Mouse (Mus musculus) cortical plate, adult 2 months (tissue): ENCODE results near the gene Sptbn1. TPM values are rescaled to one million over a fixed set of nuclear protein-coding genes. Genes with fewer than 3 reads are reported as not detected.

Experiments
- H3K27ac ChIP-seq: fragments of 200-500 bp; 2 replicates; pipeline ENCODE4 v1.5.1; 2012; ENCODE audit warnings: low read length, control low read depth, inconsistent platforms; ENCODE audit not compliant: insufficient read depth
- H3K4me1 ChIP-seq: fragments of 200-500 bp; 2 replicates; pipeline ENCODE4 v1.6.1; 2011; ENCODE audit warnings: low read length; ENCODE audit not compliant: control insufficient read depth, insufficient read depth
- H3K4me3 ChIP-seq: fragments of 200-500 bp; 2 replicates; pipeline ENCODE4 v1.5.1; 2011; ENCODE audit warnings: mild to moderate bottlenecking, low read length, control low read depth; ENCODE audit not compliant: insufficient read depth
- CTCF ChIP-seq: fragments of 200-500 bp; IDR thresholded peaks from 2 replicates; pipeline ENCODE4 v1.5.1; 2011; ENCODE audit warnings: mild to moderate bottlenecking, control low read depth, low read length; ENCODE audit not compliant: insufficient read depth; ENCODE audit errors: extremely low read depth
- POLR2A ChIP-seq: fragments of 200-500 bp; IDR thresholded peaks from 2 replicates; pipeline ENCODE4 v1.6.1; 2011; ENCODE audit warnings: mild to moderate bottlenecking, low read length, control low read depth; ENCODE audit not compliant: insufficient read depth; ENCODE audit errors: extremely low read depth
- polyA plus RNA-seq: library from polyadenylated mRNA; depleted of rRNA; stranded (reverse); fragments of >200 nt; gene quantifications from 2 replicates; pipeline ENCODE4 v1.2.3, GENCODE M21; 2012

Gene Sptbn1
- polyA plus RNA-seq, 1 experiment = 313 TPM

DNA sequence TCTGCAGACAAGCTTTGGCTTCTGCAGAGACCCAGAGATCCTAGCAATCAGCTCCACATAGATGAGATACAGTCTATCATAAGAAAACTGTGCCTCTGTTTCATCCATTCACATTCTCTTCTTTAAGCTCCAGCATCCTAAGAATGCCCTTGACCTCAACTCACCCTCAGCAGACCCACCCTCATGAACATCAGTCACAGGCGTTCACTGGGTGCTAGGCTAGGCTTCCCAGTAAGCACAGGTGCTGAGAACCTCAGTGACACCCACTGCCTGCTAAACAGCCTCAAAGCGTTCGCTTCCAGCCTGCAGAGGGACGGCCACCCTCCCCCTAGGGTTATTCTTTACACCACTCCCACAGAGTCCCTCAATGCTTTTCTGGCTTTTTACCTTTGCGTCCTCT, 119.1 kb downstream of the Sptbn1 start:
- Histone ChIP-seq H3K27ac (no peak overlapping the region), H3K4me3 (no peak overlapping the region)
- no peak for TF ChIP-seq POLR2A
- TF ChIP-seq CTCF = no peak

DNA sequence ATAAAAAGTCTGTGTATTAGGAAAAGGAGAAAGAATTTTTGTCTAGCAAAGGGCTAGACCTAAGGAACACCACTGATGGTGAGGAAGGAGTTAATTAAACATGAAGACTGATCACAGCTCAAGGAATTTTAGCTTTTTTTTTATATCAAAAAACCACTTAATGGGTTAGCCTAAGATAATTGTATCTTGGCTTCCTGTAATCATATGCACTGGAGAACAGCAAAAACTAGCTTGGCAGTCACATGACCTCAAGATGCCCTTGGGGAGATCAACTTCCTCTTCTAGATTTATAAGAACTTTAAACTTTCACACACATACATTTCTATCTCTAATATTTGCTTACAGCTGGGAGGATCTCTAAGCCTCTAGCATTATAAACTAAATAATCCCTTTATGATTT, 119.6 kb downstream of the Sptbn1 start:
- Histone ChIP-seq H3K4me1 (peaks cover 6% of the 10 kb centered on the region; the same call in 1 of the 2 replicates), H3K27ac (no peak overlapping the region), H3K4me3 (no peak overlapping the region)
- TF ChIP-seq CTCF (no peak), POLR2A (no peak)

More for the DNA sequence above, 119.1 kb downstream of the Sptbn1 start:
- H3K4me1 ChIP-seq = peaks cover 6% of the 10 kb centered on the region; the same call in 1 of the 2 replicates

- Histone ChIP-seq H3K27ac (no peak overlapping the region), H3K4me1 (peaks cover 6% of the 10 kb centered on the region; the same call in 1 of the 2 replicates), H3K4me3 (no peak overlapping the region)
- TF ChIP-seq POLR2A = no peak
- TF ChIP-seq CTCF = no peak
Observed at GRCm38 (mm10) chr11:30147882-30148281, 120.1 kb downstream of the Sptbn1 start.

GRCm38 (mm10) chr11:30143090-30143489, 124.9 kb downstream of the Sptbn1 start:
- no peak for TF ChIP-seq POLR2A
- no peak for TF ChIP-seq CTCF

GRCm38 (mm10) chr11:30139165-30139826, 128.7 kb downstream of the Sptbn1 start:
- H3K4me3 ChIP-seq = no peak overlapping the region
- TF ChIP-seq CTCF (no peak), POLR2A (no peak)
- no peak overlapping the region for H3K27ac ChIP-seq
- no peaks in the 10 kb centered on the region; the same call in 1 of the 2 replicates for H3K4me1 ChIP-seq

More at GRCm38 (mm10) chr11:30143090-30143489, 124.9 kb downstream of the Sptbn1 start:
- no peaks in the 10 kb centered on the region; the same call in 1 of the 2 replicates for H3K4me1 ChIP-seq
- no peak overlapping the region for H3K4me3 ChIP-seq
- no peak overlapping the region for H3K27ac ChIP-seq

GRCm38 (mm10) chr11:30137081-30137480, 130.9 kb downstream of the Sptbn1 start:
- TF ChIP-seq POLR2A = no peak
- TF ChIP-seq CTCF = no peak
- Histone ChIP-seq H3K27ac (no peak overlapping the region), H3K4me3 (no peak overlapping the region), H3K4me1 (no peaks in the 10 kb centered on the region)

GRCm38 (mm10) chr11:30134058-30134457, 133.9 kb downstream of the Sptbn1 start:
- Histone ChIP-seq H3K4me1 (peaks cover 1% of the 10 kb centered on the region; the same call in 1 of the 2 replicates), H3K4me3 (no peak overlapping the region), H3K27ac (no peak overlapping the region)
- TF ChIP-seq POLR2A = no peak
- no peak for TF ChIP-seq CTCF

DNA sequence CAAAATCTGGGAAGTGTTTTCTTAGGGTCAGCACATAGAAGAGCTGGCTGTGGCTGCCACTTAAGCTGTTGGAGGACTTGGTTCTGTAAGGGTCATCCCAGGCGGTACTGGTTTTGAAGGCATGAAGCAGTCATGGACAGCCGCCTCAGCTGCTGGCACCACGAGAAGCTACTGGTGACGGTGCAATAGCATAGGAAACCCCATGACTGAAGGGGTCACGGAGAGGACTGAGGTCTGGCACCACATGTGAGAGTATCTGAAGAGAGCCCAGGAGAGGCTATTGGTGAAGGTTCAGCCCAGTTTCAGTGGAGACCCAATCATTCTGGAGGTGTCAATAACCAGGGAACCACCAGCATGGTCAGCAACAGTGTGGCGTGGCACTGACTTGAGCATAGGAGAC, 135.4 kb downstream of the Sptbn1 start:
- no peak overlapping the region for H3K4me3 ChIP-seq
- no peak for TF ChIP-seq CTCF
- TF ChIP-seq POLR2A = no peak
- peaks cover 1% of the 10 kb centered on the region; the same call in 1 of the 2 replicates for H3K4me1 ChIP-seq
- H3K27ac ChIP-seq = no peak overlapping the region

DNA sequence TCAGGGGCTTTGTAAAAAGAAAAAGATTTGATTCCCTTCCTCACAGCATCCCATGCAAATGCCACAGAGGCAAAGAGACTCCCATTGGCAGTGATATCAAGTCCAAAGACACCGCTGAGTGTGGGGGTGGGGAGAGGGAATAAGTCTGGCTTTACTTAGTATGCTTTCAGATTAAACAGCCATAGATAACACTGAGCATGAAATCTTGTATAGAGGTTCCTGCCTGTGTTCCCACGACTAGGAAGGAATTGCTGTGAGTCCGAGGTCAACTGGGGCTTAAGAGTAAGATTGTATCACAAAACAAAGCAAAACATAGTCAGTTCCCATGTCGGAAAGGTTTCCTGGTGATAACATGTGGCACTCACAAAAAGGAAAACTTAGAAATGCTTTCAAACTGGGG, 136.3 kb downstream of the Sptbn1 start:
- H3K4me1 ChIP-seq = peaks cover 1% of the 10 kb centered on the region; the same call in 1 of the 2 replicates
- TF ChIP-seq CTCF = no peak
- TF ChIP-seq POLR2A = no peak
- no peak overlapping the region for H3K4me3 ChIP-seq
- no peak overlapping the region for H3K27ac ChIP-seq

GRCm38 (mm10) chr11:30129339-30129738, 138.6 kb downstream of the Sptbn1 start:
- H3K4me1 ChIP-seq = peaks cover 1% of the 10 kb centered on the region; the same call in 1 of the 2 replicates
- no peak for TF ChIP-seq CTCF
- no peak for TF ChIP-seq POLR2A
- no peak overlapping the region for H3K27ac ChIP-seq
- H3K4me3 ChIP-seq = no peak overlapping the region
